Mouse (Mus musculus): ENCODE data around the gene Kcna2.

- no peak for TF ChIP-seq POLR2A (IDR thresholded peaks at IDR 0.05; ENCODE audit: borderline replicate concordance, extremely low read depth, insufficient read depth, insufficient read length, poor library complexity, severe bottlenecking)
- TF ChIP-seq CTCF (IDR thresholded peaks at IDR 0.05; ENCODE audit: borderline replicate concordance, extremely low read depth, insufficient read depth, insufficient read length) = no peak
Observed at GRCm38 (mm10) chr3:107130661-107131326, 29.8 kb downstream of the Kcna2 start.

Measured in brain, embryonic 14.5 days (tissue).